Mouse (Mus musculus) neural tube, embryonic 12.5 days (tissue): ENCODE measurements around the gene Avpr1a. TPM values are rescaled to one million over a fixed set of nuclear protein-coding genes. Genes with fewer than 3 reads are reported as not detected.

Experiments
- ATAC-seq: fragments of 200-750 bp; cut with Nextera tagmentation; 2 replicates; pipeline ENCODE4 v1.8.0; 2017; ENCODE audit warnings: low read depth, mild to moderate bottlenecking, moderate TSS enrichment, moderate library complexity; ENCODE audit not compliant: low FRiP score
- H3K27ac ChIP-seq: fragments of 300-500 bp; sonication (generic); 2 replicates; pipeline ENCODE4 v1.5.1; 2016
- H3K27me3 ChIP-seq: fragments of 300-500 bp; sonication (generic); replicated peaks from 2 replicates; pipeline ENCODE4 v1.6.1; 2016; ENCODE audit warnings: mild to moderate bottlenecking
- H3K36me3 ChIP-seq: fragments of 300-500 bp; sonication (generic); 2 replicates; pipeline ENCODE4 v1.6.1; 2016; ENCODE audit warnings: mild to moderate bottlenecking
- H3K4me1 ChIP-seq: fragments of 300-500 bp; sonication (generic); 2 replicates; pipeline ENCODE4 v1.6.1; 2016
- H3K4me2 ChIP-seq: fragments of 300-500 bp; sonication (generic); replicated peaks from 2 replicates; pipeline ENCODE4 v1.6.1; 2016; ENCODE audit warnings: mild to moderate bottlenecking
- H3K4me3 ChIP-seq: fragments of 300-500 bp; sonication (generic); 2 replicates; pipeline ENCODE4 v1.5.1; 2016
- H3K9ac ChIP-seq: fragments of 300-500 bp; sonication (generic); 2 replicates; pipeline ENCODE4 v1.6.1; 2016; ENCODE audit warnings: mild to moderate bottlenecking
- H3K9me3 ChIP-seq: fragments of 300-500 bp; sonication (generic); 2 replicates; pipeline ENCODE4 v1.6.1; 2016; ENCODE audit warnings: mild to moderate bottlenecking
- WGBS: fragments of 180-500 bp; shearing (Covaris S2); methylation state at CpG from one replicate; pipeline ENCODE4 v1.1.7; 2016; 5-methylcytosine and 5-hydroxymethylcytosine counted together
- polyA plus RNA-seq: library from polyadenylated mRNA; unstranded; fragments of >200 nt; fragmentation: Nextera tagmentation; extraction: Ambion mirVana; gene quantifications from 2 replicates; pipeline ENCODE4 v1.2.1, GENCODE M21; 2016

Avpr1a gene
- 0.63 and 0.66 TPM in 2 replicates for polyA plus RNA-seq

GRCm38 (mm10) chr10:122447861-122448716 is at the start of gene Avpr1a:
Gene Avpr1a (plus strand): TSS chr10:122448499.
- peak within 1 kb of the TSS; percentile 91 for H3K4me2 ChIP-seq
- peak within 1 kb of the TSS; percentile 27 for H3K9ac ChIP-seq
- WGBS, result 5% methylated on average over 34 of the region's 34 CpGs
- H3K9me3 ChIP-seq, result no peaks in the 10 kb centered on the region
- H3K4me3 ChIP-seq, result peak within 1 kb of the TSS; percentile 40
- peaks cover 33% of the 10 kb centered on the region for H3K27me3 ChIP-seq
- no peaks in the 10 kb centered on the region for H3K36me3 ChIP-seq
- no peak within 1 kb of the TSS for H3K27ac ChIP-seq
- H3K4me1 ChIP-seq, result peaks cover 18% of the 10 kb centered on the region
- peak; percentile 13; the same call in 1 of the 2 replicates for ATAC-seq

- no peak overlapping the region for H3K4me3 ChIP-seq
- no peaks in the 10 kb centered on the region for H3K4me1 ChIP-seq
- WGBS, result 50% methylated on average over 1 of the region's 1 CpGs
- H3K4me2 ChIP-seq, result no peak overlapping the region
- H3K27me3 ChIP-seq, result no peaks in the 10 kb centered on the region
- no peaks in the 10 kb centered on the region for H3K9me3 ChIP-seq
- no peaks in the 10 kb centered on the region for H3K36me3 ChIP-seq
- no peak overlapping the region for H3K27ac ChIP-seq
- ATAC-seq, result no peak
- no peak overlapping the region for H3K9ac ChIP-seq
These were observed 46.0 kb upstream of the Avpr1a start for GRCm38 (mm10) chr10:122402270-122402669.

GRCm38 (mm10) chr10:122406333-122406732 is 42.0 kb upstream of the Avpr1a start:
- Histone ChIP-seq H3K9ac (no peak overlapping the region), H3K36me3 (no peaks in the 10 kb centered on the region), H3K9me3 (no peaks in the 10 kb centered on the region), H3K4me1 (no peaks in the 10 kb centered on the region), H3K4me2 (no peak overlapping the region), H3K27ac (no peak overlapping the region), H3K27me3 (no peaks in the 10 kb centered on the region), H3K4me3 (no peak overlapping the region)
- WGBS, result 87% methylated on average over 6 of the region's 6 CpGs
- ATAC-seq, result no peak

GRCm38 (mm10) chr10:122408697-122409409 is 39.4 kb upstream of the Avpr1a start:
- no peak for ATAC-seq
- no peak overlapping the region for H3K27ac ChIP-seq
- H3K9me3 ChIP-seq, result no peaks in the 10 kb centered on the region
- H3K9ac ChIP-seq, result no peak overlapping the region
- WGBS, result 89% methylated on average over 7 of the region's 7 CpGs
- no peaks in the 10 kb centered on the region for H3K4me1 ChIP-seq
- no peaks in the 10 kb centered on the region for H3K27me3 ChIP-seq
- no peak overlapping the region for H3K4me3 ChIP-seq
- H3K4me2 ChIP-seq, result no peak overlapping the region
- no peaks in the 10 kb centered on the region for H3K36me3 ChIP-seq

- ATAC-seq, result no peak
- no peaks in the 10 kb centered on the region for H3K4me1 ChIP-seq
- H3K4me2 ChIP-seq, result no peak overlapping the region
- no peak overlapping the region for H3K27ac ChIP-seq
- 32% methylated on average over 2 of the region's 2 CpGs for WGBS
- H3K36me3 ChIP-seq, result no peaks in the 10 kb centered on the region
- no peak overlapping the region for H3K9ac ChIP-seq
- no peaks in the 10 kb centered on the region for H3K27me3 ChIP-seq
- H3K9me3 ChIP-seq, result no peaks in the 10 kb centered on the region
- no peak overlapping the region for H3K4me3 ChIP-seq
These were observed 37.5 kb upstream of the Avpr1a start for GRCm38 (mm10) chr10:122410791-122411190.

- H3K9ac ChIP-seq, result no peak overlapping the region
- no peaks in the 10 kb centered on the region for H3K9me3 ChIP-seq
- no peak overlapping the region for H3K27ac ChIP-seq
- no peak for ATAC-seq
- H3K4me2 ChIP-seq, result no peak overlapping the region
- WGBS, result 75% methylated on average over 4 of the region's 4 CpGs
- no peak overlapping the region for H3K4me3 ChIP-seq
- H3K36me3 ChIP-seq, result no peaks in the 10 kb centered on the region
- H3K4me1 ChIP-seq, result no peaks in the 10 kb centered on the region
- H3K27me3 ChIP-seq, result no peaks in the 10 kb centered on the region
These were observed 15.6 kb upstream of the Avpr1a start for GRCm38 (mm10) chr10:122432690-122433089.

- Histone ChIP-seq H3K4me1 (peaks cover 18% of the 10 kb centered on the region), H3K4me2 (no peak overlapping the region), H3K36me3 (no peaks in the 10 kb centered on the region), H3K4me3 (no peak overlapping the region), H3K27me3 (peaks cover 33% of the 10 kb centered on the region), H3K9ac (no peak overlapping the region), H3K27ac (no peak overlapping the region), H3K9me3 (no peaks in the 10 kb centered on the region)
- no peak for ATAC-seq
- 25% methylated on average over 10 of the region's 10 CpGs for WGBS
These were observed 1.0 kb upstream of the Avpr1a start for GRCm38 (mm10) chr10:122447275-122447674.

- Histone ChIP-seq H3K4me1 (peaks cover 18% of the 10 kb centered on the region), H3K4me3 (peak overlapping the region; percentile 40), H3K27ac (no peak overlapping the region), H3K9me3 (no peaks in the 10 kb centered on the region), H3K9ac (peak overlapping the region; percentile 27), H3K36me3 (no peaks in the 10 kb centered on the region), H3K4me2 (peak overlapping the region; percentile 91), H3K27me3 (peaks cover 33% of the 10 kb centered on the region)
- whole genome bisulfite sequencing, result 3% methylated on average over 70 of the region's 70 CpGs
- peak; percentile 65 for ATAC-seq
These were observed 665 bp downstream of the Avpr1a start for GRCm38 (mm10) chr10:122448717-122449611.

- no peak overlapping the region for H3K4me3 ChIP-seq
- H3K27ac ChIP-seq, result no peak overlapping the region
- H3K9me3 ChIP-seq, result no peaks in the 10 kb centered on the region
- H3K4me1 ChIP-seq, result peaks cover 18% of the 10 kb centered on the region
- ATAC-seq, result no peak
- H3K27me3 ChIP-seq, result peaks cover 33% of the 10 kb centered on the region
- H3K9ac ChIP-seq, result no peak overlapping the region
- H3K36me3 ChIP-seq, result no peaks in the 10 kb centered on the region
- H3K4me2 ChIP-seq, result peak overlapping the region; percentile 91
These were observed 1.6 kb downstream of the Avpr1a start for GRCm38 (mm10) chr10:122449856-122450255.

GRCm38 (mm10) chr10:122453466-122453865 is 5.2 kb downstream of the Avpr1a start:
- ATAC-seq, result no peak
- H3K27me3 ChIP-seq, result peaks cover 22% of the 10 kb centered on the region
- no peak overlapping the region for H3K9ac ChIP-seq
- H3K36me3 ChIP-seq, result no peaks in the 10 kb centered on the region
- H3K4me3 ChIP-seq, result no peak overlapping the region
- WGBS, result 82% methylated on average over 3 of the region's 3 CpGs
- no peaks in the 10 kb centered on the region for H3K9me3 ChIP-seq
- H3K4me1 ChIP-seq, result peaks cover 12% of the 10 kb centered on the region
- no peak overlapping the region for H3K4me2 ChIP-seq
- H3K27ac ChIP-seq, result no peak overlapping the region

- Histone ChIP-seq H3K27ac (no peak overlapping the region), H3K9me3 (no peaks in the 10 kb centered on the region), H3K36me3 (no peaks in the 10 kb centered on the region), H3K4me2 (no peak overlapping the region), H3K4me3 (no peak overlapping the region), H3K4me1 (no peaks in the 10 kb centered on the region), H3K27me3 (peaks cover 3% of the 10 kb centered on the region; the same call in 1 of the 2 replicates), H3K9ac (no peak overlapping the region)
- ATAC-seq, result no peak
- WGBS, result 91% methylated on average over 11 of the region's 11 CpGs
These were observed 7.5 kb downstream of the Avpr1a start for GRCm38 (mm10) chr10:122455793-122456192.

- no peak overlapping the region for H3K4me3 ChIP-seq
- no peaks in the 10 kb centered on the region for H3K27me3 ChIP-seq
- H3K4me1 ChIP-seq, result no peaks in the 10 kb centered on the region
- H3K4me2 ChIP-seq, result no peak overlapping the region
- no peaks in the 10 kb centered on the region for H3K36me3 ChIP-seq
- WGBS, result 88% methylated on average over 5 of the region's 5 CpGs
- no peak for ATAC-seq
- H3K27ac ChIP-seq, result no peak overlapping the region
- no peak overlapping the region for H3K9ac ChIP-seq
- no peaks in the 10 kb centered on the region for H3K9me3 ChIP-seq
These were observed 28.5 kb downstream of the Avpr1a start for GRCm38 (mm10) chr10:122476846-122477245.
